Mouse (Mus musculus): ENCODE measurements around the gene Kcmf1. TPM values are rescaled to one million over a fixed set of nuclear protein-coding genes. Genes with fewer than 3 reads are reported as not detected.
A peak's percentile ranks its signal among the peaks of the same experiment; 100 is the strongest.

The Kcmf1 gene
- total and polyA plus RNA-seq, 2 experiments from 2014 or later, result 51.0 to 76.9 TPM

- no peaks in the 10 kb centered on the region for H3K36me3 ChIP-seq (ENCODE audit: insufficient read depth, low read length)
- H3K4me1 ChIP-seq (ENCODE audit: insufficient read depth, low read length), result peaks cover 5% of the 10 kb centered on the region; the same call in 1 of the 2 replicates
- peak overlapping the region; percentile 98; the same call in 1 of the 2 replicates for H3K4me3 ChIP-seq (ENCODE audit: low read length)
- H3K9ac ChIP-seq (replicated peaks; ENCODE audit: low read length), result peak overlapping the region; percentile 100; the same call in 1 of the 2 replicates
- no peak for DNase-seq (ENCODE audit: low spot score)
- no peaks in the 10 kb centered on the region for H3K9me3 ChIP-seq (ENCODE audit: low read length)
- WGBS, result 68% methylated on average over 7 of the region's 7 CpGs
- no peak for ATAC-seq
- TF ChIP-seq CTCF (IDR thresholded peaks at IDR 0.05; ENCODE audit: low read depth), result no peak
- peak overlapping the region; percentile 67 for H3K4me2 ChIP-seq (ENCODE audit: low read depth, low read length)
- no peaks in the 10 kb centered on the region for H3K27me3 ChIP-seq (ENCODE audit: insufficient read depth, low read length)
- H3K27ac ChIP-seq, result peak overlapping the region; percentile 98; the same call in 1 of the 2 replicates
These were observed 1.2 kb upstream of the Kcmf1 start for GRCm38 (mm10) chr6:72900952-72901351.

- TF ChIP-seq CTCF (IDR thresholded peaks at IDR 0.05; ENCODE audit: low read depth), result no peak
- peaks cover 5% of the 10 kb centered on the region; the same call in 1 of the 2 replicates for H3K4me1 ChIP-seq (ENCODE audit: insufficient read depth, low read length)
- no peaks in the 10 kb centered on the region for H3K27me3 ChIP-seq (ENCODE audit: insufficient read depth, low read length)
- peak overlapping the region; percentile 98 for H3K4me3 ChIP-seq (ENCODE audit: low read length)
- ATAC-seq (peak; percentile 75), DNase-seq (ENCODE audit: low spot score) (peak; percentile 58)
- peak overlapping the region; percentile 67 for H3K4me2 ChIP-seq (ENCODE audit: low read depth, low read length)
- H3K9me3 ChIP-seq (ENCODE audit: low read length), result no peaks in the 10 kb centered on the region
- 2% methylated on average over 59 of the region's 85 CpGs for WGBS
- no peaks in the 10 kb centered on the region for H3K36me3 ChIP-seq (ENCODE audit: insufficient read depth, low read length)
- H3K9ac ChIP-seq (replicated peaks; ENCODE audit: low read length), result peak overlapping the region; percentile 100
- peak overlapping the region; percentile 98 for H3K27ac ChIP-seq
These were observed 488 bp downstream of the Kcmf1 start for GRCm38 (mm10) chr6:72899201-72899780.

- peak overlapping the region; percentile 100 for H3K9ac ChIP-seq (replicated peaks; ENCODE audit: low read length)
- peaks cover 5% of the 10 kb centered on the region; the same call in 1 of the 2 replicates for H3K4me1 ChIP-seq (ENCODE audit: insufficient read depth, low read length)
- WGBS, result under 1% methylated on average over 63 of the region's 71 CpGs
- H3K27ac ChIP-seq, result peak overlapping the region; percentile 98
- H3K4me2 ChIP-seq (ENCODE audit: low read depth, low read length), result peak overlapping the region; percentile 67
- no peaks in the 10 kb centered on the region for H3K36me3 ChIP-seq (ENCODE audit: insufficient read depth, low read length)
- H3K9me3 ChIP-seq (ENCODE audit: low read length), result no peaks in the 10 kb centered on the region
- DNase-seq (ENCODE audit: low spot score) (peak; percentile 70), ATAC-seq (peak; percentile 64)
- H3K27me3 ChIP-seq (ENCODE audit: insufficient read depth, low read length), result no peaks in the 10 kb centered on the region
- no peak for TF ChIP-seq CTCF (IDR thresholded peaks at IDR 0.05; ENCODE audit: low read depth)
- peak overlapping the region; percentile 98 for H3K4me3 ChIP-seq (ENCODE audit: low read length)
These were observed 1.3 kb downstream of the Kcmf1 start for GRCm38 (mm10) chr6:72898244-72899200.

GRCm38 (mm10) chr6:72895000-72895399 is 4.8 kb downstream of the Kcmf1 start:
- Histone ChIP-seq H3K4me1 (ENCODE audit: insufficient read depth, low read length) (no peaks in the 10 kb centered on the region; the same call in 1 of the 2 replicates), H3K36me3 (ENCODE audit: insufficient read depth, low read length) (no peaks in the 10 kb centered on the region), H3K9ac (replicated peaks; ENCODE audit: low read length) (no peak overlapping the region), H3K9me3 (ENCODE audit: low read length) (no peaks in the 10 kb centered on the region), H3K4me2 (ENCODE audit: low read depth, low read length) (no peak overlapping the region), H3K27ac (no peak overlapping the region), H3K4me3 (ENCODE audit: low read length) (no peak overlapping the region), H3K27me3 (ENCODE audit: insufficient read depth, low read length) (no peaks in the 10 kb centered on the region)
- DNase-seq (ENCODE audit: low spot score) (no peak), ATAC-seq (no peak)
- TF ChIP-seq CTCF (IDR thresholded peaks at IDR 0.05; ENCODE audit: low read depth), result no peak
- WGBS, result 56% methylated on average over 3 of the region's 3 CpGs

GRCm38 (mm10) chr6:72891238-72891637 is 8.5 kb downstream of the Kcmf1 start:
- Histone ChIP-seq H3K4me2 (ENCODE audit: low read depth, low read length) (no peak overlapping the region), H3K9me3 (ENCODE audit: low read length) (no peaks in the 10 kb centered on the region), H3K27ac (no peak overlapping the region), H3K36me3 (ENCODE audit: insufficient read depth, low read length) (no peaks in the 10 kb centered on the region), H3K4me3 (ENCODE audit: low read length) (no peak overlapping the region), H3K4me1 (ENCODE audit: insufficient read depth, low read length) (no peaks in the 10 kb centered on the region), H3K9ac (replicated peaks; ENCODE audit: low read length) (no peak overlapping the region), H3K27me3 (ENCODE audit: insufficient read depth, low read length) (no peaks in the 10 kb centered on the region)
- 69% methylated on average over 2 of the region's 2 CpGs for WGBS
- peak; percentile 48 for TF ChIP-seq CTCF (IDR thresholded peaks at IDR 0.05; ENCODE audit: low read depth)
- no peak for ATAC-seq
- DNase-seq (ENCODE audit: low spot score), result peak; percentile 25

GRCm38 (mm10) chr6:72888655-72889054 is 11.1 kb downstream of the Kcmf1 start:
- no peak for ATAC-seq
- Histone ChIP-seq H3K27ac (no peak overlapping the region), H3K36me3 (ENCODE audit: insufficient read depth, low read length) (no peaks in the 10 kb centered on the region), H3K9me3 (ENCODE audit: low read length) (no peaks in the 10 kb centered on the region), H3K4me3 (ENCODE audit: low read length) (no peak overlapping the region), H3K9ac (replicated peaks; ENCODE audit: low read length) (no peak overlapping the region), H3K4me2 (ENCODE audit: low read depth, low read length) (no peak overlapping the region), H3K27me3 (ENCODE audit: insufficient read depth, low read length) (no peaks in the 10 kb centered on the region), H3K4me1 (ENCODE audit: insufficient read depth, low read length) (no peaks in the 10 kb centered on the region)
- no peak for TF ChIP-seq CTCF (IDR thresholded peaks at IDR 0.05; ENCODE audit: low read depth)
- no peak for DNase-seq (ENCODE audit: low spot score)
- WGBS, result 66% methylated on average over 2 of the region's 2 CpGs
